Mouse (Mus musculus) lung, embryonic 16.5 days (tissue): Measurements from ENCODE around the gene Rps27. TPM values are rescaled to one million over a fixed set of nuclear protein-coding genes. Genes with fewer than 3 reads are reported as not detected.
"Not testable (repeated sequence)": the region's sequence is repeated elsewhere in the genome, so short reads cannot be mapped to it uniquely, and the experiment has no call there.

Experiments
- ATAC-seq: fragments of 200-750 bp; cut with Nextera tagmentation; 2 replicates; pipeline ENCODE4 v1.8.0; 2017; ENCODE audit warnings: low read depth, mild to moderate bottlenecking, moderate library complexity
- H3K27ac ChIP-seq: fragments of 300-500 bp; sonication (generic); 2 replicates; pipeline ENCODE4 v1.5.1; 2014; ENCODE audit warnings: mild to moderate bottlenecking, control low read depth, low read length
- H3K27me3 ChIP-seq: fragments of 300-500 bp; sonication (generic); 2 replicates; pipeline ENCODE4 v1.6.1; 2014; ENCODE audit warnings: low read depth, low read length, mixed read lengths; ENCODE audit not compliant: control insufficient read depth, insufficient read depth
- H3K36me3 ChIP-seq: fragments of 300-500 bp; sonication (generic); 2 replicates; pipeline ENCODE4 v1.6.1; 2014; ENCODE audit warnings: low read length; ENCODE audit not compliant: control insufficient read depth, insufficient read depth
- H3K4me1 ChIP-seq: fragments of 300-500 bp; sonication (generic); replicated peaks from 2 replicates; pipeline ENCODE4 v1.6.1; 2014; ENCODE audit warnings: low read length, mixed read lengths; ENCODE audit not compliant: control insufficient read depth, insufficient read depth
- H3K4me2 ChIP-seq: fragments of 300-500 bp; sonication (generic); 2 replicates; pipeline ENCODE4 v1.6.1; 2014; ENCODE audit warnings: low read depth, low read length, control low read depth
- H3K4me3 ChIP-seq: fragments of 300-500 bp; sonication (generic); 2 replicates; pipeline ENCODE4 v1.5.1; 2014; ENCODE audit warnings: mild to moderate bottlenecking, low read length, control low read depth
- H3K9ac ChIP-seq: fragments of 300-500 bp; sonication (generic); 2 replicates; pipeline ENCODE4 v1.6.1; 2014; ENCODE audit warnings: low read length, control low read depth
- H3K9me3 ChIP-seq: fragments of 300-500 bp; sonication (generic); 2 replicates; pipeline ENCODE4 v1.6.1; 2016; ENCODE audit warnings: low read length; ENCODE audit not compliant: control insufficient read depth
- WGBS: fragments of 180-500 bp; shearing (Covaris S2); extraction: QIAGEN DNeasy Blood & Tissue Kit; methylation state at CpG from one replicate; pipeline ENCODE4 v1.1.7; 2014; 5-methylcytosine and 5-hydroxymethylcytosine counted together
- polyA plus RNA-seq: library from polyadenylated mRNA; unstranded; fragments of >200 nt; fragmentation: Nextera tagmentation; extraction: Ambion mirVana; gene quantifications from 2 replicates; pipeline ENCODE4 v1.2.1, GENCODE M21; 2015

Gene Rps27
- polyA plus RNA-seq, 1 experiment from 2014 or later = 1,729 TPM

- H3K27me3 ChIP-seq, H3K27ac ChIP-seq, ATAC-seq, H3K9ac ChIP-seq, H3K9me3 ChIP-seq, H3K4me2 ChIP-seq, H3K4me3 ChIP-seq: not testable (repeated sequence)
- Histone ChIP-seq H3K4me1 (peaks cover 18% of the 10 kb centered on the region), H3K36me3 (peaks cover 14% of the 10 kb centered on the region)
- 88% methylated on average over 2 of the region's 2 CpGs for WGBS
Observed at GRCm38 (mm10) chr3:90252659-90253058, 39.2 kb upstream of the Rps27 start.

DNA sequence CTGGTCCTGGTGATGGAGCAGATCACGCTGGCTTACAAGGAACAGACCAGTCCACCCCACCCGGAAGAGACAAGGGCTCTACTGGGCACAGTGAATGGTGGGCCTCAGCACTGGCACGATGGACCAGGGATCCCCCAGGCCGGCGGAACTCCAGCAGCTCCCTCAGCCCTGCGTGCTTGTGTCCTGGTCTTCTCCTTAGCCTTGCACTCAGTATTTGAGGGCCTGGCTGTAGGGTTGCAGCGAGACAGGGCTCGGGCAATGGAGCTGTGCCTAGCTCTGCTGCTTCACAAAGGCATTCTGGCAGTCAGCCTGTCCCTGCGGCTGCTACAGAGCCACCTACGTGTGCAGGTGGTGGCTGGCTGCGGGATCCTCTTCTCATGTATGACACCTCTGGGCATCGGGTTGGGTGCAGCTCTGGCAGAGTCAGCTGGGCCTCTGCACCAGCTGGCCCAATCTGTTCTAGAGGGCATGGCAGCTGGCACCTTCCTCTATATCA lies 38.3 kb upstream of the Rps27 start:
- ATAC-seq, H3K36me3 ChIP-seq, H3K27ac ChIP-seq, H3K27me3 ChIP-seq, H3K4me2 ChIP-seq, H3K4me3 ChIP-seq, H3K9me3 ChIP-seq, H3K9ac ChIP-seq: not testable (repeated sequence)
- WGBS = 94% methylated on average over 10 of the region's 12 CpGs
- H3K4me1 ChIP-seq = peaks cover 21% of the 10 kb centered on the region

DNA sequence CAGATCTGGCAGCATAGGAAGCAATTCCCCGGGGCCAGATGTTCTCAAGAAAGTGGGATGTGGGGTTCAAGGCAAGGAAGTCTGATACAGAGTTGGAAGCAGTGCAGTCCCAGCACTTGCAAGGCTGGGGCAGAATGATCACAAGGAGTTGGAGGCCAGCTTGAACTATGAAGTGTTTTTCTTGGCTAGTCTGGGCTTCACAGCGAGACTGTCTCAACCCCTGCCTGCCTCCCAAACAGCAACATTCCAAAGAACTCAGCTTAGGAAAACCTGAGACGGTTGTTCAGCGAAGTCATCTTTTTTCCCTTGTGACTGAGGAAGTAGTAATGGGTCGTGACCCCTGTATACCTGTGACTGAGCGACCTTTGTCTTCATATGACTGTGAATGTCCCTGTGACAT lies 37.3 kb upstream of the Rps27 start:
- H3K9me3 ChIP-seq = no peaks in the 10 kb centered on the region
- no peaks in the 10 kb centered on the region for H3K27me3 ChIP-seq
- 73% methylated on average over 6 of the region's 6 CpGs for WGBS
- ATAC-seq = no peak
- no peak overlapping the region for H3K27ac ChIP-seq
- H3K4me3 ChIP-seq = no peak overlapping the region
- peaks cover 10% of the 10 kb centered on the region for H3K36me3 ChIP-seq
- H3K9ac ChIP-seq = no peak overlapping the region
- no peak overlapping the region for H3K4me2 ChIP-seq
- H3K4me1 ChIP-seq = peaks cover 16% of the 10 kb centered on the region

- H3K27me3 ChIP-seq = no peaks in the 10 kb centered on the region
- ATAC-seq = no peak; the same call in 1 of the 2 replicates
- H3K9ac ChIP-seq = peak overlapping the region; percentile 90
- H3K36me3 ChIP-seq = peaks cover 10% of the 10 kb centered on the region
- H3K4me2 ChIP-seq = peak overlapping the region; percentile 80
- WGBS = 0% methylated on average over 10 of the region's 10 CpGs
- peak overlapping the region; percentile 87 for H3K4me3 ChIP-seq
- no peaks in the 10 kb centered on the region for H3K9me3 ChIP-seq
- H3K4me1 ChIP-seq = peaks cover 9% of the 10 kb centered on the region
- peak overlapping the region; percentile 97 for H3K27ac ChIP-seq
Observed at GRCm38 (mm10) chr3:90248746-90249100, 35.3 kb upstream of the Rps27 start.

DNA sequence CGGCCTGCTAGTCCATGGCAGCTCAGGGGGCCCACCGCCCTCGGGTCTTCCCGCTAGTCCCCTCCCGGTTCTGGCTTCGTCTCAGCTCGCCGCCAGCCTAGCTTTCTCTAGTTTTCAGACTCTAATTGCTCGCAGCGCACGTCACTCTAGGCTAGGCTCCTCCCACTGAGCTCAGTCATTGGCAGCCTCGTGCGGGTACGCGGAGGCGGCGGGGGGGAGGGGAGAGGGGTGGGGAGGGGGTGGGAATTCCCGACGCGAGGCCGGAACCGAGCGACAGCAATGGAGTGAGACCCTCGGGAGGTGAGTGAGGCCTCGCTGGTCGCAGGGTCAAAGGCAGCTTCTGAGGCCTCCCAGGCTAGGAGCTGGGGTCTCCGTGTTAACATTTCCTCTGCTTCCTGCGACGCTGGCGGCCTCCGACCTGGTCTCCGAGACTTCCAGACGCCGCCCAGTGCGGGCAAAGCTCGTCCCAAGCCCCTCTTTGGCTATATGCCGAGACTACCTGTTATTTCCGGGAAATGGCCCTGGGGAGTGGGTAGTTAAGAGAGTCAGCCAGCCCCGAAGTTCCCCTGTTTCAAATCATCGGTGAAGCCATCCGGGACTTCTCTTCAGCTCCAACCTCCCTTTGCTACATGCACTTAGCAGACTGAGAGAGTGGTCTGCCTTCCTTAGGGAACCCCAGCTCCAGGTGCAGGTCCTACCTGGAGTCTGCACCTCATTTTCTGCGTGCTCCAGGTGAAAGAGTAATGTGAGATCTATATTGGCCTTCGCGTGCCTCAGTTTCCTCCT lies 34.7 kb upstream of the Rps27 start, which contains the start of gene Slc39a1:
TSS of gene Slc39a1 (plus strand) at position 213 of the 786 bp plus-strand sequence.
- 0% methylated on average over 44 of the region's 44 CpGs for WGBS
- Histone ChIP-seq H3K27me3 (no peaks in the 10 kb centered on the region), H3K9me3 (no peaks in the 10 kb centered on the region), H3K4me1 (peaks cover 9% of the 10 kb centered on the region), H3K4me2 (peak within 1 kb of the TSS; percentile 80), H3K9ac (peak within 1 kb of the TSS; percentile 90), H3K27ac (peak within 1 kb of the TSS; percentile 97), H3K4me3 (peak within 1 kb of the TSS; percentile 87), H3K36me3 (peaks cover 10% of the 10 kb centered on the region)
- peak; percentile 96 for ATAC-seq

DNA sequence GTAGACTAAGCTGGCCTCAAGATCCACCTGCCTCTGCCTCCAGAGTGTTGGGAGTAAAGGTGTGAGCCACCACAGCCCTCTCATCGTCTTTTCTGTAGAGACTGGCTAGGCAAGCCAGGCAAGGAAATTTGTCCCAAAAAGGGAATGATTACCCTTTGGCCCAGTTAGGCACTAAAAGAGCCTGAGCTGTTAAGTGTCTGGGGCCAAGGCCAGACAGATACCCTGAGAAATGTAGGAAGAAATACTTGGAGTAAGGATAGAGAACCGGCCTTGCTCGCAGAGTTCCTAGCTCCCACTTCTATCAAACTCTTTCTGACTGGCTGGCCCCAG lies 34.1 kb upstream of the Rps27 start:
- Histone ChIP-seq H3K4me3 (peak overlapping the region; percentile 87), H3K4me2 (peak overlapping the region; percentile 72), H3K9ac (peak overlapping the region; percentile 76), H3K36me3 (peaks cover 10% of the 10 kb centered on the region), H3K27me3 (no peaks in the 10 kb centered on the region), H3K9me3 (no peaks in the 10 kb centered on the region), H3K4me1 (peaks cover 12% of the 10 kb centered on the region), H3K27ac (peak overlapping the region; percentile 97)
- WGBS = under 1% methylated on average over 3 of the region's 3 CpGs
- ATAC-seq = no peak

DNA sequence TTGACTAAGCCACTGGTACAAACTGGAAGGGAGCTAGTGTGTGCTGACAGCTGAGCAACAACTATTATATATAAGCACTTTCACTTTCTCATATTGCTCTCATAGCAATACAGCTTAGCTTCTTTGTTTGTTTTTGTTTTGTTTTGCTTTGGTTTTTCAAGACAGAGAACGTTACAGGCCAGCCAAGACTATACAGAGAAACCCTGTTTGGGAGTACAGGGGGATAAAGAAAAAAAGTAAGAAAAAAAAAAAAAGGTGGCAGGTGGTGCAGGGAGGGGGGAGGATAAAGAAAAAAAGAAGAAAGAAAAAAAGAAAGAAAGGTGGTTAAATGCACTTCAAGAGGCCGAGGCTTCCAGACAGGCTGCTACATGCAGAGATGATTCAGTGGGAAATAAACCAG lies 32.0 kb upstream of the Rps27 start:
- H3K9me3 ChIP-seq = no peaks in the 10 kb centered on the region
- peaks cover 12% of the 10 kb centered on the region for H3K4me1 ChIP-seq
- no peaks in the 10 kb centered on the region for H3K27me3 ChIP-seq
- WGBS = 59% methylated on average over 2 of the region's 2 CpGs
- H3K9ac ChIP-seq = no peak overlapping the region
- no peak overlapping the region for H3K4me2 ChIP-seq
- H3K4me3 ChIP-seq = no peak overlapping the region
- no peak for ATAC-seq
- H3K36me3 ChIP-seq = no peaks in the 10 kb centered on the region
- no peak overlapping the region for H3K27ac ChIP-seq

DNA sequence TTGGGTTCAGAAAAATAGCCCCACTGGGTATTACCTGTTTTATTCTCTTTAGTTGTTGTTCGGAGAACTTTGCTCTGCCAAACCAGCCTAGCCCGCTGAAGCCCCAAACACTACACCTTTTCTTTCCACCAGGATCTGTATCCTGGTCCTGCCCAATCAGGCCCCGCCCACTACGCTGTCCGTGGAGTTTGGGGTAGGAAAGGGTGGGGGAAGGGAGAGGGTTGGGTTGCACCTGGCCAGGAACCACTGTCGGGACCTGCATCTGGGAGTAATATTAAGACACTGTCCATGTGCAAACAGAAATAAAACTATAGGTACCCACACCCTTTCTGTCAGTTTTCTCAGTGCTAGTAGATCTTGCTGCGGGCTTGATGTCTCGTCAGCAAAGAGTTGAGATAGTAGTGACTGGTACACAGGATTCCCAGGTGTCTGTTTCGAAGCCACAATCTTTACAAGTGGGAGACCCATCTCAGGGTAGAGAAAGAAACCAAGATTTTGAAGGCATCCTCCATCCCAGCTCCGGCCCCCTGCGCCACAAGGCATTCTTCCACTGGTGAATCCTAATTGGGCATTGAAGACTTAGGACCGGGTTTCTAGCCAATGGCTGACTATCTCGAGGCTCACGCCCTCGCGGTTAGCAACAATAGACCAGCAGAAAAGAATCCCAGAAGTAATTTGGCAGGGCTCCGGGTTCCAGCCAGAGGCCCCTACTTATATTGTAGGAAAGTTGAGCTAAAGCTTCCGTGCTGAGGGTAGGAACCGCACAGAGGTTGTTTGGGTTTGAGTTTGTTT lies 29.7 kb upstream of the Rps27 start, which contains the start of gene Creb3l4:
TSS of gene Creb3l4 (minus strand) at position 529 of the 792 bp plus-strand sequence.
- Histone ChIP-seq H3K4me2 (peak within 1 kb of the TSS; percentile 72), H3K4me1 (peaks cover 7% of the 10 kb centered on the region), H3K9ac (peak within 1 kb of the TSS; percentile 57), H3K27me3 (no peaks in the 10 kb centered on the region), H3K9me3 (no peaks in the 10 kb centered on the region), H3K36me3 (no peaks in the 10 kb centered on the region), H3K27ac (peak within 1 kb of the TSS; percentile 43), H3K4me3 (peak within 1 kb of the TSS; percentile 48)
- WGBS = 5% methylated on average over 19 of the region's 19 CpGs
- peak; percentile 63 for ATAC-seq

- 83% methylated on average over 10 of the region's 10 CpGs for WGBS
- H3K4me3 ChIP-seq = no peak overlapping the region
- H3K4me2 ChIP-seq = no peak overlapping the region
- no peak overlapping the region for H3K27ac ChIP-seq
- peaks cover 4% of the 10 kb centered on the region; the same call in 1 of the 2 replicates for H3K4me1 ChIP-seq
- H3K27me3 ChIP-seq = no peaks in the 10 kb centered on the region
- H3K36me3 ChIP-seq = no peaks in the 10 kb centered on the region
- no peaks in the 10 kb centered on the region for H3K9me3 ChIP-seq
- no peak overlapping the region for H3K9ac ChIP-seq
- no peak for ATAC-seq
Observed at GRCm38 (mm10) chr3:90241669-90242358, 28.4 kb upstream of the Rps27 start.
